Mouse (Mus musculus) stomach, postnatal 0 days (tissue): Measurements from ENCODE around the gene Olfr97. TPM values are rescaled to one million over a fixed set of nuclear protein-coding genes. Genes with fewer than 3 reads are reported as not detected.

Experiments
- ATAC-seq: fragments of 200-750 bp; cut with Nextera tagmentation; 2 replicates; pipeline ENCODE4 v1.8.0; 2017; ENCODE audit not compliant: low FRiP score, low TSS enrichment
- DNase-seq: peaks from one replicate; pipeline ENCODE4 v3.0.0-alpha.2; 2016; ENCODE audit warnings: low spot score
- H3K27ac ChIP-seq: fragments of 300-500 bp; sonication (generic); replicated peaks from 2 replicates; pipeline ENCODE4 v1.5.1; 2014; ENCODE audit warnings: mild to moderate bottlenecking, control low read depth
- H3K27me3 ChIP-seq: fragments of 300-500 bp; sonication (generic); 2 replicates; pipeline ENCODE4 v1.6.1; 2014; ENCODE audit warnings: low read length; ENCODE audit not compliant: control insufficient read depth, insufficient read depth
- H3K36me3 ChIP-seq: fragments of 300-500 bp; sonication (generic); 2 replicates; pipeline ENCODE4 v1.6.1; 2014; ENCODE audit warnings: low read length, mixed read lengths; ENCODE audit not compliant: control insufficient read depth, insufficient read depth
- H3K4me1 ChIP-seq: fragments of 300-500 bp; sonication (generic); replicated peaks from 2 replicates; pipeline ENCODE4 v1.6.1; 2014; ENCODE audit warnings: antibody characterized with exemption; ENCODE audit not compliant: control insufficient read depth, insufficient read depth
- H3K4me2 ChIP-seq: fragments of 300-500 bp; sonication (generic); replicated peaks from 2 replicates; pipeline ENCODE4 v1.6.1; 2014; ENCODE audit warnings: low read depth, mild to moderate bottlenecking, control low read depth, moderate library complexity
- H3K4me3 ChIP-seq: fragments of 300-500 bp; sonication (generic); 2 replicates; pipeline ENCODE4 v1.5.1; 2014; ENCODE audit warnings: low read depth, low read length, control low read depth
- H3K9ac ChIP-seq: fragments of 300-500 bp; sonication (generic); 2 replicates; pipeline ENCODE4 v1.6.1; 2014; ENCODE audit warnings: mild to moderate bottlenecking, low read length, control low read depth, mixed read lengths
- H3K9me3 ChIP-seq: fragments of 300-500 bp; sonication (generic); 2 replicates; pipeline ENCODE4 v1.6.1; 2016; ENCODE audit warnings: low read length; ENCODE audit not compliant: control insufficient read depth
- CTCF ChIP-seq: IDR thresholded peaks from 2 replicates; pipeline ENCODE4 v1.5.1; 2016; ENCODE audit warnings: antibody characterized with exemption, low read depth, mild to moderate bottlenecking, moderate library complexity
- EP300 ChIP-seq: optimal IDR thresholded peaks from 2 replicates; pipeline ENCODE3; 2016; ENCODE audit warnings: antibody characterized with exemption
- WGBS: fragments of 180-500 bp; shearing (Covaris S2); extraction: QIAGEN DNeasy Blood & Tissue Kit; methylation state at CpG from one replicate; pipeline ENCODE4 v1.1.7; 2014; 5-methylcytosine and 5-hydroxymethylcytosine counted together
- polyA plus RNA-seq: library from polyadenylated mRNA; unstranded; fragments of >200 nt; fragmentation: Nextera tagmentation; extraction: Ambion mirVana; gene quantifications from 2 replicates; pipeline ENCODE4 v1.2.1, GENCODE M21; 2015

Olfr97 gene
- polyA plus RNA-seq, 1 experiment from 2014 or later: not detected

GRCm38 (mm10) chr17:37203206-37203916, 33.8 kb downstream of the Olfr97 start:
- no peak overlapping the region for H3K4me2 ChIP-seq
- H3K4me1 ChIP-seq: no peaks in the 10 kb centered on the region
- H3K27ac ChIP-seq: no peak overlapping the region
- WGBS: 2% methylated on average over 4 of the region's 4 CpGs
- no peak overlapping the region for H3K9ac ChIP-seq
- no peaks in the 10 kb centered on the region for H3K9me3 ChIP-seq
- H3K27me3 ChIP-seq: no peaks in the 10 kb centered on the region
- H3K36me3 ChIP-seq: no peaks in the 10 kb centered on the region
- no peak overlapping the region for H3K4me3 ChIP-seq
- ATAC-seq (peak; percentile 77), DNase-seq (peak; percentile 80)
- TF ChIP-seq EP300 (no peak), CTCF (peak; percentile 100)

- no peak within 1 kb of the TSS for H3K4me3 ChIP-seq
- H3K9me3 ChIP-seq: no peaks in the 10 kb centered on the region
- no peak for ATAC-seq
- DNase-seq: no peak
- H3K4me2 ChIP-seq: no peak within 1 kb of the TSS
- H3K9ac ChIP-seq: no peak within 1 kb of the TSS
- no peak within 1 kb of the TSS for H3K27ac ChIP-seq
- no peaks in the 10 kb centered on the region for H3K36me3 ChIP-seq
- no peaks in the 10 kb centered on the region for H3K27me3 ChIP-seq
- TF ChIP-seq EP300 (no peak), CTCF (no peak)
- no peaks in the 10 kb centered on the region for H3K4me1 ChIP-seq
- 85% methylated on average over 2 of the region's 2 CpGs for WGBS
Observed at GRCm38 (mm10) chr17:37200894-37201293, 36.2 kb downstream of the Olfr97 start, which contains the start of gene Olfr94. Olfr94 (minus strand) TSS chr17:37200994.

GRCm38 (mm10) chr17:37196845-37197724, 40.0 kb downstream of the Olfr97 start:
- H3K9ac ChIP-seq: peak overlapping the region; percentile 51; the same call in 1 of the 2 replicates
- DNase-seq: peak; percentile 28

GRCm38 (mm10) chr17:37194782-37195181, 42.3 kb downstream of the Olfr97 start:
- no peak overlapping the region for H3K27ac ChIP-seq
- no peaks in the 10 kb centered on the region; the same call in 1 of the 2 replicates for H3K27me3 ChIP-seq
- no peak overlapping the region for H3K4me2 ChIP-seq
- H3K9ac ChIP-seq: no peak overlapping the region
- H3K4me3 ChIP-seq: no peak overlapping the region
- no peaks in the 10 kb centered on the region for H3K4me1 ChIP-seq
- ATAC-seq: peak; percentile 42; the same call in 1 of the 2 replicates
- no peaks in the 10 kb centered on the region for H3K9me3 ChIP-seq
- H3K36me3 ChIP-seq: no peaks in the 10 kb centered on the region
- TF ChIP-seq CTCF (no peak), EP300 (no peak)
- WGBS: 32% methylated on average over 5 of the region's 5 CpGs
- DNase-seq: no peak

More at GRCm38 (mm10) chr17:37196845-37197724, 40.0 kb downstream of the Olfr97 start:
- H3K4me2 ChIP-seq: peak overlapping the region; percentile 79
- no peaks in the 10 kb centered on the region; the same call in 1 of the 2 replicates for H3K27me3 ChIP-seq
- 1% methylated on average over 76 of the region's 77 CpGs for WGBS
- H3K36me3 ChIP-seq: no peaks in the 10 kb centered on the region
- TF ChIP-seq EP300 (no peak), CTCF (peak; percentile 27; the same call in 1 of the 2 replicates)
- peak; percentile 61 for ATAC-seq
- H3K4me1 ChIP-seq: no peaks in the 10 kb centered on the region
- peak overlapping the region; percentile 44 for H3K4me3 ChIP-seq
- no peaks in the 10 kb centered on the region for H3K9me3 ChIP-seq
- H3K27ac ChIP-seq: no peak overlapping the region

- no peaks in the 10 kb centered on the region for H3K9me3 ChIP-seq
- H3K36me3 ChIP-seq: no peaks in the 10 kb centered on the region
- H3K27me3 ChIP-seq: no peaks in the 10 kb centered on the region; the same call in 1 of the 2 replicates
- no peak within 1 kb of the TSS for H3K27ac ChIP-seq
- no peak within 1 kb of the TSS for H3K4me3 ChIP-seq
- ATAC-seq (no peak), DNase-seq (no peak)
- no peaks in the 10 kb centered on the region for H3K4me1 ChIP-seq
- no peak within 1 kb of the TSS for H3K4me2 ChIP-seq
- no peak within 1 kb of the TSS for H3K9ac ChIP-seq
- TF ChIP-seq EP300 (no peak), CTCF (no peak)
- WGBS: 87% methylated on average over 2 of the region's 2 CpGs
Observed at GRCm38 (mm10) chr17:37193656-37194055, 43.5 kb downstream of the Olfr97 start, which contains the start of gene Ubd. Ubd (plus strand) TSS chr17:37193892.
